Mouse (Mus musculus) cerebellum, adult 11-12 months (tissue): ENCODE measurements at regions not wholly inside any gene's neighbourhood (a gene's known extent, or its start where the extent isn't known, plus 50 kb on each side); places are given as distances from the start of the nearest gene placed in this dataset.

Experiments
- DNase-seq: peaks from one replicate; pipeline ENCODE4 v3.0.0; 2022

- DNase-seq, result no peak
These were observed 262.6 kb downstream of the Cog6 start for GRCm38 (mm10) chr3:52754401-52754800.

GRCm38 (mm10) chr3:52746917-52747316, 270.1 kb downstream of the Cog6 start:
- DNase-seq, result no peak

GRCm38 (mm10) chr3:52744334-52744733, 272.7 kb downstream of the Cog6 start:
- DNase-seq, result no peak

- DNase-seq, result no peak
These were observed 276.5 kb downstream of the Cog6 start for GRCm38 (mm10) chr3:52740466-52741026.

GRCm38 (mm10) chr3:52739526-52739925, 277.5 kb downstream of the Cog6 start:
- DNase-seq, result no peak

GRCm38 (mm10) chr3:52738386-52738785, 278.7 kb downstream of the Cog6 start:
- DNase-seq, result no peak

GRCm38 (mm10) chr3:52735939-52736338, 281.1 kb downstream of the Cog6 start:
- no peak for DNase-seq

- no peak for DNase-seq
These were observed 285.1 kb downstream of the Cog6 start for GRCm38 (mm10) chr3:52731941-52732340.

GRCm38 (mm10) chr3:52731491-52731890, 285.5 kb downstream of the Cog6 start:
- DNase-seq, result no peak

- no peak for DNase-seq
These were observed 287.3 kb downstream of the Cog6 start for GRCm38 (mm10) chr3:52729731-52730130.

- no peak for DNase-seq
These were observed 288.2 kb downstream of the Cog6 start for GRCm38 (mm10) chr3:52728860-52729259.

GRCm38 (mm10) chr3:52728426-52728825, 288.6 kb downstream of the Cog6 start:
- no peak for DNase-seq

GRCm38 (mm10) chr3:52724354-52724753, 292.7 kb downstream of the Cog6 start:
- no peak for DNase-seq

GRCm38 (mm10) chr3:52722946-52723345, 294.1 kb downstream of the Cog6 start:
- DNase-seq, result no peak

- DNase-seq, result no peak
These were observed 297.9 kb downstream of the Cog6 start for GRCm38 (mm10) chr3:52719181-52719580.

GRCm38 (mm10) chr3:52717324-52717723, 299.7 kb downstream of the Cog6 start:
- DNase-seq, result no peak

GRCm38 (mm10) chr3:52712151-52712550, 304.9 kb downstream of the Cog6 start:
- no peak for DNase-seq

GRCm38 (mm10) chr3:52711133-52711532, 305.9 kb downstream of the Cog6 start:
- DNase-seq, result no peak

- DNase-seq, result no peak
These were observed 308.3 kb downstream of the Cog6 start for GRCm38 (mm10) chr3:52708746-52709145.

GRCm38 (mm10) chr3:52708301-52708700, 308.7 kb downstream of the Cog6 start:
- no peak for DNase-seq

GRCm38 (mm10) chr3:52706626-52707025, 310.4 kb downstream of the Cog6 start:
- DNase-seq, result no peak

GRCm38 (mm10) chr3:52703751-52704150, 313.3 kb downstream of the Cog6 start:
- no peak for DNase-seq

- no peak for DNase-seq
These were observed 314.1 kb downstream of the Cog6 start for GRCm38 (mm10) chr3:52702962-52703361.

- no peak for DNase-seq
These were observed 315.4 kb downstream of the Cog6 start for GRCm38 (mm10) chr3:52701601-52702000.

GRCm38 (mm10) chr3:52693813-52694212, 323.2 kb downstream of the Cog6 start:
- DNase-seq, result no peak
